Mouse (Mus musculus): ENCODE measurements around the gene Wdr91.

Gene Wdr91

GRCm38 (mm10) chr6:34863786-34864514, 46.7 kb downstream of the Wdr91 start:
- DNase-seq (ENCODE audit: low spot score in 2 of 2) = no peak

GRCm38 (mm10) chr6:34862791-34863403, 47.8 kb downstream of the Wdr91 start, which contains the start of gene Tmem140:
TSS of gene Tmem140 (plus strand) at chr6:34863146.
- DNase-seq (ENCODE audit: low spot score in 2 of 2) = no peak

GRCm38 (mm10) chr6:34862381-34862780, 48.3 kb downstream of the Wdr91 start:
- no peak for DNase-seq (ENCODE audit: low spot score in 2 of 2)

GRCm38 (mm10) chr6:34861546-34862053, 49.1 kb downstream of the Wdr91 start:
- DNase-seq (ENCODE audit: low spot score in 2 of 2) = no peak

- no peak for DNase-seq (ENCODE audit: low spot score in 2 of 2)
Measured at GRCm38 (mm10) chr6:34832352-34832751, 78.3 kb downstream of the Wdr91 start.

All from urinary bladder, postnatal 4 days (tissue).